Mouse (Mus musculus): ENCODE results near the gene Ap3s2.

The Ap3s2 gene

GRCm38 (mm10) chr7:79890436-79891221 is 29.8 kb downstream of the Ap3s2 start:
- DNase-seq (ENCODE audit: low read depth, low spot score) = no peak

GRCm38 (mm10) chr7:79888603-79889002 is 31.8 kb downstream of the Ap3s2 start:
- DNase-seq (ENCODE audit: low read depth, low spot score) = no peak

- DNase-seq (ENCODE audit: low read depth, low spot score) = no peak
Measured at GRCm38 (mm10) chr7:79883613-79884334, 36.7 kb downstream of the Ap3s2 start.

DNA sequence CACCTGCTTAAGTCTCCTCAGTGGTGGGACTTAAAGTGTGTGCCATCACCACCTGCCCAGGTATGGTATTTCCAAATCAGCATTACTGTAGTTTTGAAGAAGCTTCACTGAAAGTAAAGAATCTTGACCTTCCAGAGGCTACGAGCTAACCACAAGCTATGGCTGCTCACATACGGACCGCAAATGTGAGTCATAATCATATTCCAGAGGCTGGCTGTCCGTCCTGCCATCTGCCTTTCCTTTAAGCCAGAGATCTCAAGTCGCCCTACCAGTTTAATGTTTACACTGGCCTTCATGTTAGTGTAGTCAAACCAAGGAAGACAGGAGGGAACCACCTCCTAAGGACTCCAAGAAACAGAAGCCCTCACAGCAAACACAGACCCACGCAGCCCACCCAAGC is 38.5 kb downstream of the Ap3s2 start:
- no peak for DNase-seq (ENCODE audit: low read depth, low spot score)

GRCm38 (mm10) chr7:79880998-79881397 is 39.5 kb downstream of the Ap3s2 start:
- no peak for DNase-seq (ENCODE audit: low read depth, low spot score)

DNA sequence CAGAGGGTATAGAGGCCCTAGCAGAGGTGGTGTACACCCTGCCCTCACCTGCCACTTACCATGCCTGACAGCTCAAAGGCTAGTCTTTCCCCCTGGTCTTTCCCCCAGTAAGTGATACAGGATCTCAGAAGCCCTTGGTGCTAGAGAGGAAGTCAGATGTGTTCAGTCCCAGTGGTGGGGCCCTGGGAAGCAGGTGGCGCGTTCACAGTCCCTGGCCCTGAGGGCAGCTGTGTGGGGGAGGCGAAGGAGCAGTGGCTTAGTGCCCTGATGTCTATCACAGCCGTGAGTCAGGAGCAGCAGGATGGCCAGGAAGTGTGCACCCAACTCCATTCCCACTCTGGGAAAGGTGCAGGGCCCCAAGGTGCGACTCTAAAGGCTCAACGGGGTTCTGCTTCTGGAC is 40.4 kb downstream of the Ap3s2 start:
- no peak for DNase-seq (ENCODE audit: low read depth, low spot score)

GRCm38 (mm10) chr7:79878455-79879025 is 41.9 kb downstream of the Ap3s2 start:
- DNase-seq (ENCODE audit: low read depth, low spot score) = no peak

DNA sequence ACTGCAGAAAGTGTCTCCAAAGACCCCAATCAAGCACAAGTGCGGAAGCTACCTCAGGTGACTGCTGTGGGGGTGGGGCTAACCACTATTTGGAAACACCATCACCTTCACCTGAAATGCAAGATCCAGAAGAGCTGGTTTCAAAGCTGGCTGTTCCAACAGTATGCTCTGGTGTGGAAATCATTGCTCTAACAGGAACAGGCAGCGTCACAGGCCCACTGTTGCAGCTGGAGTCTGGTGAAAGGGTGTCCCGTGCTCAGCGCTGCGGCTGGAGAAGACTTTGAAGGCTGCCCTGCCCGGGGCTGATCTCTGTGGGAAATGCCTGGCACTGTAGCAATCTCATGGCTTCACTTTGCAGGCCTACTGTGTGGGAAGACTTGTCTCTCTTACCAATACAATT is 47.0 kb downstream of the Ap3s2 start:
- DNase-seq (ENCODE audit: low read depth, low spot score) = no peak

GRCm38 (mm10) chr7:79871797-79872345 is 48.6 kb downstream of the Ap3s2 start:
- DNase-seq (ENCODE audit: low read depth, low spot score) = no peak

GRCm38 (mm10) chr7:79869072-79869719 is 51.3 kb downstream of the Ap3s2 start:
- no peak for DNase-seq (ENCODE audit: low read depth, low spot score)

DNA sequence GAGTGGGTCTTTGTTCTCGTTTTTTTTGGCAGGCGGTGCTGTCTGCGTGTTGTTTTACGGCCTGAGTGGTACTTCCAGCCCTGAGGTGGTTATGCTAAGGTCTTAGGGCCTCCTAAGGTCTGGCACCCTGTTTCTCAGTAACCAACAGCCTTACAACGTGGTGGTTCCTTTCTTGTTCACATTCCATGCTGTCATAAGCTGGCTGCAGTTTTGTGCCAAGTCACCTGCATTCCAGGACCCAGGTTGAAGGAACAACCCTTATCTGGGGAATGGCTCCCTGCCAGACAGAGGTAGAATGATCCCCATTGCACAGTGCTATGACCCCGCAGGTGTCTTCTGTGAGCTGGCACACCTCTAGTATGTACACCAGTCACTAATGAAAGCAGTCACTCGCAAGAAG is 52.0 kb downstream of the Ap3s2 start:
- no peak for DNase-seq (ENCODE audit: low read depth, low spot score)

GRCm38 (mm10) chr7:79867861-79868260 is 52.6 kb downstream of the Ap3s2 start:
- no peak for DNase-seq (ENCODE audit: low read depth, low spot score)

GRCm38 (mm10) chr7:79866294-79867000 is 54.0 kb downstream of the Ap3s2 start:
- DNase-seq (ENCODE audit: low read depth, low spot score) = peak; percentile 61

- no peak for DNase-seq (ENCODE audit: low read depth, low spot score)
Measured at GRCm38 (mm10) chr7:79861794-79862193, 58.7 kb downstream of the Ap3s2 start.

- DNase-seq (ENCODE audit: low read depth, low spot score) = no peak
Measured at GRCm38 (mm10) chr7:79860811-79861210, 59.6 kb downstream of the Ap3s2 start, which contains the start of gene Anpep. TSS of gene Anpep (minus strand) at chr7:79861059.

DNA sequence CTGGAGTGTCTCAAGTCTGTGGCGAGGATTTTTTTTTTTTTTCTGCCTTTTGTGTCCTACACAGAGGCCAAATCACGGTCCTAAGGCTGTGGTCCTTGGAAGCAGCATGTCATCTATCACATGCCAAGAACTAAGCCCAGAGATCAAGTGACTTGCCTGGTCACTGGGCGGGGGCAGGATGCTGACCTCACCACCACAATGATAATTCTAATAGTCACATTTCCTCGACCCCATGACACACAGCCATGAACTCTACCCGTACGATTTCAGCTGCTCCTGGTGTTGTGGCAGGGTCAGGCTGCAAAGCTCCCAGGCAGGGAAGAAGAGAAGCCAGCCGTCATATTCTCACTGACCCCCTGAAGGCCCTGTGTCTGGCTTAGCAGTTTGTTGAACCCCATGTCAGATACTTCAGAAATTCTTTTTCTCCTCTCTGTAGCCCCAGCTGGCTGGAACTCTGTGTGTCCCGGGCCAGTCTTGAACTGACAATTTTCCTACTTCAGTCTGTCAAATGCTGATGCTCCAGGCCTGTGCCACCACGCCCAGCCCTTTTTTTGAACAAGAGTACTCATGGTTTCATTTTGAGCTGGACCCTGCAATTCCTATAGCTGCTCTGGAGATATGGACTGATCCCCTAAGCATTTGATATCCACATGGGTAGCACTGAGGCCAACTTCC is 61.4 kb downstream of the Ap3s2 start:
- no peak for DNase-seq (ENCODE audit: low read depth, low spot score)

DNA sequence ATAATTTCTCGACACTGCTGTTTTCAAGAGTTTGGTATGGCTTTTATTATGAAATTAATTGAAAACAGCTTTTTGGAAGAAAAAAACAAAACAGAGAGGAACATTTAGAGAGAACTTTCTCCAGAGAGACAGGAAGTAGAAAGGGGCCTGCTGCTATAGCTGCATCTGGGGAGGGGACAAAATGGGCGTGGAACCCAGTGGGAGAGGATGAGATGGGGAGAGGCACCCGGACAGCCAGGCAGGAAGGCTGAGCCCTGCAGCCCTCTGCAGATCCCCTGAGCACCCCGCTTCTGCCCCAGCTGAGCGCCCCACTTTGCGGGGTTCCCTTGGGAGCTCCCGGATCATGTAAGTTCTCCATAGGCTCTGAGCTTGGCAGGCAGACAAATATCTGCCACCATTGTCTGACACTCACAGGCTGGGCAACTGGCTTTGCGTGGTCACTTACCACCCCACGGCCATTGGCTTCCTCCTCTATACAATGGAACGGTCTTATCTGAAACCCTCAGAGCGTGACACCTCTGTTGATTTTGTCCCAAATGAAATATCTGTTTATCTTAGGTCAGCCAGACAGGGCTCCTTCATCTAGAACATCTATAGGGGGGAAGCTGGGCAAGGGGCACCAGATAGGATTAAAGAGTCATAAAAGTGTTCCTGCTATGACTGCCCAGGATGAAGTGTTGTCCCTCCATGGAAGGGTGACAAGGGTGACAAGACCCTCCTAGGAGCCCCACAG is 62.1 kb downstream of the Ap3s2 start:
- no peak for DNase-seq (ENCODE audit: low read depth, low spot score)

- no peak for DNase-seq (ENCODE audit: low read depth, low spot score)
Measured at GRCm38 (mm10) chr7:79856305-79856704, 64.1 kb downstream of the Ap3s2 start.

DNA sequence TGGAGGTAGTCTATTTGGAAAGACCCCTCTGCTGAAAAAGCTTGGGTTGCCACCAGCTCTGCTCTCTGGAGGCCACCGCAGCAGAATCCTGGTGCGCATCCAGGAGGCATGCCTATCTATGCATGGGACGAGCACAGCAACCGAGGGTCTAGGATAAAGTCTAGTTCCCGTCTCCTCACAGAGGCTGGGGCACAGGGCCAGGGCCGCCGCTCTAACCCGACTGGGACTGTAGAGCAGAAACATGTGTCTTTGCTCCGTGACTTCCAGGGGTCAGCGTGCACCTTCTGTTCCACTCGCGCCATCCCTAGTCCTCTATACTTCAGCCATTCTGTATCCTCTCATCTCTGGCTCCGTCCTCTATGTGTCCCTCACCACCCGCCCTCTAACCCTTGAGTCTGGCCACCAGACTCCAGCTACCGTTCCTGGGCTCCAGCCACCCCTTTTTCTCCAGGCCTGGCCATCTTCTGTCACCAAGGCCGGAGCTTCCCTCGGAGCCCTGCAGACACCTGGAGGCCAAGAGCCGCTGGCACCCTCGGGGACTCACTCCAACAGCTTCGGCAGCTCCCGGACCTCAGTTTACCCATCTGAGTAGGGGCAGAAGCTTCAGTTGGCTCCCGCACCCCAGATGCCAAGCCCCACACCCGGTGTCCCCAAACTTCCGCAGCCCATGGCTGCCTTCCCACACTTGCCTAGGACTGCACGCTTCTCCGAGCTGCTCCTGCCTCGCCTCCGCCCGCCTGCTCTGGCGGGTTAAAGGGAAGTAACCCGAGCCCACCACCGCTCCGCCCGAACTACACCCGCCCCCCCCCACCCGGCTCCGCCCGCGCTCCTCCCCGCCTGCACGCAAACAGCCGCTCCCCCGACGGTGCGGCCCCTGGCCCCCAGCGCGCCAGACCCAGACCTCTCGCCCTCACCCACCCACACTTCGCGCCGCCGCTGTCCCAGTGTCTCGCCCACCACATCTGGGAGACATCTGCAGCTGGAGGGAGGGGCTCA is 72.7 kb downstream of the Ap3s2 start:
- peak; percentile 74 for DNase-seq (ENCODE audit: low read depth, low spot score)
